Mouse (Mus musculus): ENCODE measurements around the gene Krtap13.

GRCm38 (mm10) chr16:88701072-88701864, 50.2 kb downstream of the Krtap13 start:
- TF ChIP-seq CTCF (IDR thresholded peaks at IDR 0.05; ENCODE audit: control insufficient read depth, insufficient read depth, insufficient replicate concordance, low read depth, low read length) (no peak), POLR2A (IDR thresholded peaks at IDR 0.05; ENCODE audit: control insufficient read depth, low read depth, low read length) (no peak)

All from testis, adult 2 months (tissue).